Mouse (Mus musculus) central nervous system, embryonic 18 days (tissue): ENCODE results near the gene Tmem183a. TPM values are rescaled to one million over a fixed set of nuclear protein-coding genes. Genes with fewer than 3 reads are reported as not detected.

Source experiments
- polyA plus RNA-seq: library from polyadenylated mRNA; depleted of rRNA; stranded (reverse); fragments of >200 nt; gene quantifications from 2 replicates; pipeline ENCODE4 v1.2.3, GENCODE M21; 2012; rRNA removed

Tmem183a gene
- polyA plus RNA-seq: 97.6 and 114 TPM in 2 replicates

DNA sequence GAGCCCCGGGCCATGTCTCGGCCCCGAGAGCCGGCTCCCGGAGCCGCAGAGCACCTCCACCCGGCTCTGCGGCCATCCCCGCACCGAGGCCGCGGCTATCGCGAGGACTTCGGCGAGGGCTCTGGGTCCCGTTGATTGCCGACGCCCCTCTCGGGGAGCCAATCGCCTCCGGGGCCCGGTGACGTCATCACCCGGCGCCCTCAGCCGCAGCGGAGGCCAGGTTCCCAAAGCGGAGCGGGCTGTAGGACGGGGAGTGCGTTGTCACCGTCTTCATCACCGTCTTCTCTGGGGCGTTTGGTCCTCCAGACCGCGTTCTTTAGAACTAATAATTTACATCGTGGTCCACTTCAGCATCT is at the start of gene Tmem183a:
Gene Tmem183a, minus strand, starts transcription at position 123 of the 356 bp plus-strand sequence.

DNA sequence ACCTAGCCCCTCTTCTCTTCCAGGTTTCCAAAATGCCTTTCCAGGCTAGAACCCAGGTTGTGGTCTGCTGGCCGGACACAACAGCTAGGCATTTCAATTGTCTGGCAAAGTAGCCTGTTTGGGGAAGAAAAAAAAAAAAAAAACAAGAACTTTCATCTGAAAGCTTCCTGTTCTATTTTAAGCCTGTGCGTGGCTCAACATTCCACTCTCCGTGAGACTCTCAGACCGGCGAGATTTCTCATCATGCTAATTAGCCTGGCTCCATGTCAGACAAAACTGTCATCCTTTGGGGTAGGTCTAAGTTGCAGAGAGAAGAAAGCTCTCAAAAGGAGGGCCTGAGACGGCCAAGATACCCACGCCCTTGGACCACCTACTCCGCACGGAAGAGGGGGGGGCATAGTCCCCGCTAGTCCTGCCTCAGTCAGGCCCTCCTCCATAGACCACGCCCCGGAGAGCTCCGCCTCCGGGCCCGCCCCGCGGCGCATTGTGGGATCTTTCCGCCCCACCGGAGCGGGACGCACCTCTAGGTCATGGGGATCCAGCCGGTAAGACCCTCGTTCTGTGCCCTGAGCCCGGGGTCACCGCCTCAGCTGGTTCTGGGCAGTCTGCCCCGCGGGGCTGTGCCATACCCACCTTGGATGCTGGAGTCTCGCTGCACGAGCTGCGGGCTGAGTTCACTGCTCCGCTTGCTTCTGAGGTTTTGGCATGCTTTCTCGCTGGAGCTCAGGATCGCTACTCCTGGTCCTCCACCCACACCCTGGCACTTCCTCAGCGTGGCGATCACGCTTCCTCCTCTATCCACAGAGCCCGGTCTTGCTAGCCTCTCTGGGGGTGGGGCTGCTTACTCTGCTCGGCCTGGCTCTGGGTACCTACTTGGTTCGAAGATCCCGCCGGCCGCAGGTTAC is 44.0 kb upstream of the Tmem183a start, which contains the start of gene Cyb5r1:
Gene Cyb5r1, plus strand, starts transcription at position 51 of the 905 bp plus-strand sequence.

DNA sequence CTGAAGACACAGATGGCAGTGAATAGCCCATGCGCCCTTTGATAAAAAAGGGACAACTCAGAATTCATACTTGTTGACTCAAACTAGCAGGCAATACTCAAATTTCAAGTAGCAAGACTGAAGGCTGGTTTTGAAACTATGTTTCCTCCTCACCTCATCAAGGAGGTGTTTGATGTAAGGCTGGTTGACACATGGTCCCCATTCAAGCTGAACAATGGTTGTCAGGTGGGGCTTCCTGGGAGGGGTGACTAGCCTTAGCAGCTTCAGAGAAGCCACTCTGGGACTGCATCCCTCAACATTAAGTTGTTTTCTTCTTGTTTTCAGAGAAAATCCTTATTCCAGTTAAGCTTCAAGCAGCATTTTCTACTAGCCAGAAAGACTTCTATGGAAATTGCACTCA is 23.9 kb upstream of the Tmem183a start, which contains the start of gene 4933406M09Rik:
Gene 4933406M09Rik, plus strand, starts transcription at position 275 of the 400 bp plus-strand sequence.

DNA sequence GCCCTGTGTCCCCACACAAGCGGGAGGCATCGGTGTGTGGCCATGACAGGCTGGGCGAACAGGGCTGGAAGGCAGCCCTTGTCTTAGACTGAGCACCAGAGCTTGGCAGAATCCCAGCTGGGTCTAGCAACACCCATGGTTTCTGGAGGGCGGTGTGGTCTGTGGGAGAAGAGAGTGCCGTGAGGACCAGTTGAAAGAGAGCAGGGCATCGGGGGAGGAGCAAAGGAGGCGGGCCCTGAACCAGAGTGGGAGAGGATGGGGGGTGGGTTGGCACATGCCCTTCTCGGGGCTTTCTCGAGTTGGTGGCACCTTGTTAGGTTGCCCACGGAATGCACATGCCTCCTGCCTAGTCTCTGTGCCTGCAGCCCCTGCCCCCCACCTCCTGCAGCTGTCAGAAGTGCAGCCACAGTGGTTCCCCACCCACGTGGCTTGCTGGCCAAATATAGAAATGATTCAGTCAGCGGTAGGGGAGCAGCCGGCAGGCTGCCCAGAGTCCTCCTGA is 29.0 kb downstream of the Tmem183a start, which contains the start of gene Ppfia4:
Gene Ppfia4, minus strand, starts transcription at position 159 of the 502 bp plus-strand sequence.

Other genes starting within 250 kb of the Tmem183a start
- 2.4 and 2.8 TPM in 2 replicates for gene Chil1, start 179.8 kb downstream of the Tmem183a start, polyA plus RNA-seq
- 0.44 and 1.4 TPM in 2 replicates for gene Mybph, start 168.5 kb downstream of the Tmem183a start, polyA plus RNA-seq
- gene Adora1, start 126.5 kb downstream of the Tmem183a start, polyA plus RNA-seq: 31.6 and 36.9 TPM in 2 replicates
- gene Myog, start 72.0 kb downstream of the Tmem183a start, polyA plus RNA-seq: 0.13 and 4.1 TPM in 2 replicates
- 61.0 and 61.3 TPM in 2 replicates for gene Ppfia4, start 29.1 kb downstream of the Tmem183a start, polyA plus RNA-seq
- gene 4933406M09Rik, start 24.0 kb upstream of the Tmem183a start, polyA plus RNA-seq: not detected in 2 replicates
- gene Cyb5r1, start 43.6 kb upstream of the Tmem183a start, polyA plus RNA-seq: 9.6 and 10.8 TPM in 2 replicates
- gene Adipor1, start 53.4 kb upstream of the Tmem183a start, polyA plus RNA-seq: 52.3 and 52.4 TPM in 2 replicates
- 26.5 and 27.2 TPM in 2 replicates for gene Klhl12, start 93.6 kb upstream of the Tmem183a start, polyA plus RNA-seq
- gene Rabif, start 132.7 kb upstream of the Tmem183a start, polyA plus RNA-seq: 45.0 and 45.1 TPM in 2 replicates
- 0.07 TPM in 1 of 2 replicates, not detected in the other for gene Mgat4e, start 187.7 kb upstream of the Tmem183a start, polyA plus RNA-seq
- 47.1 and 49.4 TPM in 2 replicates for gene Kdm5b, start 198.2 kb upstream of the Tmem183a start, polyA plus RNA-seq